Mouse (Mus musculus) brown adipose tissue, adult 24 weeks (tissue): ENCODE results near the gene Mapkapk5. TPM values are rescaled to one million over a fixed set of nuclear protein-coding genes. Genes with fewer than 3 reads are reported as not detected.

Source experiments
- H3K27ac ChIP-seq: fragments of 200-500 bp; replicated peaks from 2 replicates; pipeline ENCODE4 v1.5.1; 2012; ENCODE audit warnings: low read depth, mild to moderate bottlenecking, low read length
- H3K4me1 ChIP-seq: fragments of 200-500 bp; 2 replicates; pipeline ENCODE4 v1.6.1; 2012; ENCODE audit warnings: low read length, mixed read lengths; ENCODE audit not compliant: control insufficient read depth, insufficient read depth, insufficient read length
- H3K4me3 ChIP-seq: fragments of 200-500 bp; 2 replicates; pipeline ENCODE4 v1.5.1; 2012; ENCODE audit warnings: low read depth, mild to moderate bottlenecking, low read length, moderate library complexity; ENCODE audit not compliant: insufficient read depth
- polyA plus RNA-seq: library from polyadenylated mRNA; stranded (reverse); fragments of >200 nt; gene quantifications from 2 replicates; pipeline ENCODE4 v1.2.4, GENCODE M21; 2012; ENCODE audit not compliant: missing spikeins, insufficient read depth, insufficient read length

The Mapkapk5 gene
- polyA plus RNA-seq, result 47.1 and 76.5 TPM in 2 replicates

DNA sequence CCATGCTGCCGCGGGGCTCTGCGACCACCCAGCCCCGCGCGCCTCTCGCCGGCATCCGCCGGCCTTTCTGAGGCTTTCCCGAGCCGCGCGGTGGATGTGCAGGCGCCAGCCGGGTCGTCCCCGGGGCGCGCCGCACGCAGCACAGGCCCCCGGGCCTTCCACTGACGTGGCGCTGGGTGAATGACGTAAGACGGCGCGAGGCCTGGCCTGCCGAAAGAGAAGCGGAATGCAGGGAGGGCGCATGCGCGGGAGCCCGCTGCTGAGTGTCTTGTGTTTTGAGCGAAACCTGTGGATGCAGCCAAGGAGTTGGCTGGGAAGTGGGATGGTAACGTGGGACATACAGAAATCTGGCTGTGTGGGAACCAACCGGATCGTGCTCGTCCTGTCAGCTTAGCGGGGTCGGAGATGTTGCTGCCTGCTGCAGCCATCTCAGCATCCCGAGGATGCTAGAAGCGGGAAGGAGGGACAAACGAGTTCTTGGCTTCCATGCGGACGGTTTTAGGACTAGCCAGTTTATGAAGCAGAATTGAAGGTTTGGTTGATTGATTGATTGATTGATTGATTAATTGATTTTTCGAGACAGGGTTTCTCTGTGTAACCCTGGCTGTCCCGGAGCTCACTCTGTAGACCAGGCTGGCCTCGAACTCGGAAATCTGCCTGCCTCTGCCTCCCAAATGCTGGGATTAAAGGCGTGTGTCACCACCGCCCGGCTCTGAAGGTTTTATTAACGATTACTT lies at the start of gene Mapkapk5:
Mapkapk5 (minus strand) TSS at position 113 of the 737 bp plus-strand sequence.
- H3K4me3 ChIP-seq, result peak within 1 kb of the TSS; percentile 88
- peaks cover 11% of the 10 kb centered on the region for H3K4me1 ChIP-seq

DNA sequence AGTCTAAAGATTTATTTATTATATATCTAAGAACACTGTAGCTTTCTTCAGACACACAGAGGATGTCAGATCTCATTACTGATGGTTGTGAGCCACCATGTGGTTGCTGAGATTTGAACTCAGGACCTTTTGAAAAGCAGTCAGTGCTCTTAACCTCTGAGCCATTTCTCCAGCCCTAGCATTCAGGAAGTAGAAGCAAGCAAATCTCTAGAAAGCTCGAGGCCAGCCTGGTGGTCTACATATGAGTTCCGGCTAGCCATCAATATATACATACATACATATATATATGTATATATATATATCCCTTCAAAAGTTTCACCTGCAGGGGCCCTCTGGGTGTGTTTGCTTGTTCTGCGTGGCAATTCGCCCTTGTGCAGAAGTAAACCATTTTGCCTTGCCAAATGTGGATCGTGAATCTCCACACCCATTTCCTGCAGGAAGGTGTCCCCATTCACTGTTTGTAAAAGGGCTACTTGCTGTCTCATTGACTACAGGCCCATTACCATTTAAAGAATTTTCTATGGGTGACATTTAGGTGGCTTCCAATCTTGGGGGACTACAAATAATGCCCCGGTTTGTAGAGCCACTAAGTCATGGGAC lies 49.1 kb upstream of the Mapkapk5 start:
- Histone ChIP-seq H3K4me1 (peaks cover 20% of the 10 kb centered on the region), H3K27ac (no peak overlapping the region), H3K4me3 (no peak overlapping the region)

More for the DNA sequence above, at the start of gene Mapkapk5:
- H3K27ac ChIP-seq, result peak within 1 kb of the TSS; percentile 90

GRCm38 (mm10) chr5:121593451-121594401 lies 48.0 kb upstream of the Mapkapk5 start, which contains the start of gene Aldh2:
Gene Aldh2, minus strand, starts transcription at chr5:121593824.
- H3K4me1 ChIP-seq, result peaks cover 20% of the 10 kb centered on the region
- peak within 1 kb of the TSS; percentile 47 for H3K27ac ChIP-seq
- peak within 1 kb of the TSS; percentile 71 for H3K4me3 ChIP-seq

- peak overlapping the region; percentile 47 for H3K27ac ChIP-seq
- peaks cover 20% of the 10 kb centered on the region for H3K4me1 ChIP-seq
- peak overlapping the region; percentile 71 for H3K4me3 ChIP-seq
Observed at GRCm38 (mm10) chr5:121592816-121593407, 47.2 kb upstream of the Mapkapk5 start.

DNA sequence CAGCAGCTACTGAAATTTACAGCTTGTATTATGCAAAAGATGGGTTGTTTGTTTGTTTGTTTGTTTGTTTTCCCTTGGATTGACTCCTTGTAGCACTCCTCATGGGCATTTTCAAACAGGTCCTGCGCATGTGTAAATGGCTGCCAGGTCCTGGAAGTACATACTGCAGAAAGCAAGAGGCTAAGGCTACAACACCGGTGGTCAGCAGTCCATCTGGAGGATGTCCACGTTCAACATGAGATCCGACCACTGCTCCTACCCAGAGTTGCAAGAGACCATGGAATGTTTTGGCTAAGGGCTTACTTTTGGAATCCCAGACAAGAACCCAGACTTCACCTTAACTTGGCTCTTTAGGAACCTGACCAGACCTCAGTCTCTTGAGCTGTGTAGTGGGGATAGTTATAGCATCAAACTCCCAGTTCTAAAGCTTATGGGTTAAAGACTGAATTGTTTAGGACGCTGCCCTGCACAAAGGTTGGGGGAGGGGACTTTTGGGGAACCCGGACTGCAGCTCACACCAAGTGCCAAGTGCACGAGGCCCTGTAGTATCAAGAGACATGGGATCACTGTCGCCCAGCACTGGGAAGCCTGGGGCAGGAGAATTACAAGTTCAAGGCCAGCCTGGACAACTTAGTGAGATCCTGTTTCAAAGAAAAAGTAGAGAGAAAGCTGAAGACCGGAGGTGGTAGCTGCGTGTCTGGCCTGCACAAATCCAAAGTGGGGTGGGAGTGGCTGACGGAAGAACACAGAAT lies 46.5 kb upstream of the Mapkapk5 start:
- Histone ChIP-seq H3K27ac (peak overlapping the region; percentile 53), H3K4me3 (peak overlapping the region; percentile 71), H3K4me1 (peaks cover 25% of the 10 kb centered on the region)

- Histone ChIP-seq H3K4me3 (peak overlapping the region; percentile 71), H3K4me1 (peaks cover 27% of the 10 kb centered on the region), H3K27ac (peak overlapping the region; percentile 53)
Observed at GRCm38 (mm10) chr5:121591417-121592063, 45.8 kb upstream of the Mapkapk5 start.

DNA sequence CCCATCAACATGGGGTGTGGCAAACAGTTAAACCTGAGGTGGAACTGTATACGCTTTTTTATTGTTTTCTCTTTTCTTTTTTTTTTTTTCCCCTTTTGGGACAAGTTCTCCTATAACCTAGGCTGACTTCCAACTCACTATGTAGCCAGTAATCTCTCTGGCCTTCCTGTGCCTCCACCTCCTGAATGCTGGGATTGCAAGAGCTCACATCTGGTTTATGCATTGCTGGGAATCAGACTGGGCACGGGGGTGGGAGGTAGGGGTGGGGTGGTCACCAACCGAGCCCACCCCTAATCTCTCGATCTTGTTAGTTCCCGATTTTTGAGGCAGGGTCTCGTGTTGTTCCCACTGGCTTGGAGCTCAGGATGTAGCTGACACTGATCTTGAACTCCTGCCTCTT lies 44.2 kb upstream of the Mapkapk5 start:
- no peak overlapping the region for H3K4me3 ChIP-seq
- 0 out of 2 replicates have a peak overlapping the region, but pooled peaks have one; percentile 0 for H3K27ac ChIP-seq
- H3K4me1 ChIP-seq, result peaks cover 37% of the 10 kb centered on the region

DNA sequence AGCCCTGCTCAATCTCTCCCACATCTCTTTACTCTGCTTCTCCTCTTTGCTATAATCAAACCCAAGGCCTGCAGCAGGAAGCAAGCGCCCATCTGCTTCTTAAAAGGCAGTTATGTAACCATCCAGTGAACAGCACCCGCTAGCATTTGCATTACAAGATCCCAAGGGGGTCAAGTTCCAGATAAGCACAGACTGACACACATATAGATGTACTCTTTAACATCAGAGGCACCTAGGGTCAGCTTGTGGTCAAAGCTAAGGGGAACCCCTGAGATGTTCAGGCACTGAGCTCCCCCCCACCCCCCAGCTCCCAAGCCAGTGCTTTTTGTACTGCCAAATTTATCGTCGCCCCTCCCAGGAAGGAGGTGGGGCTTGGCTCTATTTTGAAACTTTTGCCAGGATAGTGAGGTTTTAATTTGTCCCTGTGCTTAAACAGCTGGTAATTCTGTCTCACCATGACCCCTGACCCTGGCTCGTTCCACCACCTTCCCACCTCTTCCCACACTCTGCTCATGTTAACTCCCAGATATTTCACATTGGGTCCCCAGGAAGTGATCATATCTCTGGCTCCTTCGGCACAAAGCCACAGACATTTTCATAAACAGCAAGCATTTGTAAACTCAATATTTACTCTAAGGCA lies 40.8 kb upstream of the Mapkapk5 start:
- H3K27ac ChIP-seq, result peak overlapping the region; percentile 97
- peaks cover 31% of the 10 kb centered on the region for H3K4me1 ChIP-seq
- H3K4me3 ChIP-seq, result peak overlapping the region; percentile 31; the same call in 1 of the 2 replicates

DNA sequence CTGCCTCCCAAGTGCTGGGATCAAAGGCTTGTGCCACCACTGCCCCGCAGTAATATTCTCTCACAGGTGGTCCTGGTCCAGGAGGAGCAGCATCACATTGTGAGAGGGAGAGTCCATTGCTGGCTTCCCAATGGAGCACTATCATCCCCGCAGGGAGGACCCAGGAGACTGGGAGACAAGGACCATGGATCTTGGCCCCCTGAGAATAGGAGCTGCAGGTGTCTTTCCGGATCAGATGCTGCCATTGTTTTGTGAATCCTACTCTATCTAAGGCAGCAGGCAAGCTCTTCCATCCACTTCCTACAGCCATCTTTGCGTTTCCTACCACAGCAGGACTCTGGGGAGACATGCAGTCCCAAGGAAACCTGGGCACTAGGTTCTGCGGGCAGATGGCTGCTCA lies 40.0 kb upstream of the Mapkapk5 start:
- Histone ChIP-seq H3K4me1 (peaks cover 25% of the 10 kb centered on the region), H3K27ac (peak overlapping the region; percentile 97)

GRCm38 (mm10) chr5:121585005-121585404 lies 39.3 kb upstream of the Mapkapk5 start:
- H3K4me1 ChIP-seq, result peaks cover 25% of the 10 kb centered on the region
- no peak overlapping the region for H3K4me3 ChIP-seq
- peak overlapping the region; percentile 97 for H3K27ac ChIP-seq

More for the DNA sequence above, 40.0 kb upstream of the Mapkapk5 start:
- no peak overlapping the region for H3K4me3 ChIP-seq

DNA sequence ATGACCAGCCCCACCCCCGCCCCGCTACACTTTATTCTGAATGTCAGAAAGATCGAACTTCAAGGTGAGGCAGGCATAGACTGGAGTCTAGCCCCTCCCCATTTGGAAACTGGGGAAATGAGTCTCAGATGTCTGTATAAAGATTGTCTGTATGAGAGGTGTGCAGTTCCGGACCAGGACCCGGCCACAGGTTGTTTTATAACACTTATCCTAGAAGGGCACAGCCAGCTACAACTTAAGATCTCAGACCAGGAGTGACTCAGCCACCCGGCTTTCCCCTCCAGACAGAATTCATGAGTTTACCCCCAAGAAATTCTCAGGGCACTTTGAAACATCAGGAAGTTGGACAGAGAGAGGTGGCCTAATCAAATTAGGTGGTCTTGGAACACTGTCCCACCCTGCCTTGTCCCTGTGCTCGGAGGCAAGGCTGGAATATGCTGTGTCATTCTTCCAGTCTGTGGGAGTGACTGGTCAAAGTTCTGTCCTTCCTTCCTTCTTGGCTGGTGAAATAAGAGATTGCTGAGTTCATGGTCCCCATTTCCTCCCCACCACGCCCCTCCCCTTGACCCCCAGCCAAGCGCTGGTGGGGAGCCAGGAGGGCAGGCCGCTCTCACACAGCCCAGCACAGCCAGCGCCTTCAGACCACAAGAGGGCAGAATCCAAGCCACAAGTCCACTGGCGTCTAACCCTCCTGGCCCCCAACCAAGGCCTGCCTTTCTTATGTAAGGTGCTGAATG lies 38.2 kb upstream of the Mapkapk5 start:
- H3K4me3 ChIP-seq, result peak overlapping the region; percentile 40

DNA sequence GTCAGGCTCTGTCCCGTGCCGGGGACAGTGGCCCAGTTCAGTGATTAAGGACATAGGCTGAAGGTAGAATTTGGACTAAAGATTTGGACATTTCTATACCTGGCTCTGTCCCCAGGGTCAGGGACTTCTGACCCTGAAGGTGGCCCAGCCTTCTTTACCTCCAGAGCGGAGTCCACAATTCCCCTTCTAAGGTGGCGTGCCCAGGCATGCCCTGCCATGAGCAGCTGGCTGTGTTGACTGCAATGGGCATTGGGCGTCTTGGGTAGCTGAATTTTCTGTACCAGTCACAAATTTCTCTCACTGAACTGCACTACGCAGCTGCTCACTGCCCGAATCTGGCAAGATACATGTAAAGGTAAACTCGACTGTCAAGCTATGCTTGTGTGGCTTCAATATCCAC lies 36.2 kb upstream of the Mapkapk5 start:
- no peak overlapping the region for H3K4me3 ChIP-seq
- no peak overlapping the region for H3K27ac ChIP-seq
- H3K4me1 ChIP-seq, result peaks cover 21% of the 10 kb centered on the region

More for the DNA sequence above, 38.2 kb upstream of the Mapkapk5 start:
- Histone ChIP-seq H3K27ac (peak overlapping the region; percentile 97), H3K4me1 (peaks cover 25% of the 10 kb centered on the region)
